Mouse (Mus musculus) lung, embryonic 16.5 days (tissue): ENCODE results near the gene Ky. TPM values are rescaled to one million over a fixed set of nuclear protein-coding genes. Genes with fewer than 3 reads are reported as not detected.
A peak's percentile ranks its signal among the peaks of the same experiment; 100 is the strongest.

Experiments
- ATAC-seq: fragments of 200-750 bp; cut with Nextera tagmentation; 2 replicates; pipeline ENCODE4 v1.8.0; 2017; ENCODE audit warnings: low read depth, mild to moderate bottlenecking, moderate library complexity
- H3K27ac ChIP-seq: fragments of 300-500 bp; sonication (generic); 2 replicates; pipeline ENCODE4 v1.5.1; 2014; ENCODE audit warnings: mild to moderate bottlenecking, control low read depth, low read length
- H3K27me3 ChIP-seq: fragments of 300-500 bp; sonication (generic); 2 replicates; pipeline ENCODE4 v1.6.1; 2014; ENCODE audit warnings: low read depth, low read length, mixed read lengths; ENCODE audit not compliant: control insufficient read depth, insufficient read depth
- H3K36me3 ChIP-seq: fragments of 300-500 bp; sonication (generic); 2 replicates; pipeline ENCODE4 v1.6.1; 2014; ENCODE audit warnings: low read length; ENCODE audit not compliant: control insufficient read depth, insufficient read depth
- H3K4me1 ChIP-seq: fragments of 300-500 bp; sonication (generic); replicated peaks from 2 replicates; pipeline ENCODE4 v1.6.1; 2014; ENCODE audit warnings: low read length, mixed read lengths; ENCODE audit not compliant: control insufficient read depth, insufficient read depth
- H3K4me2 ChIP-seq: fragments of 300-500 bp; sonication (generic); 2 replicates; pipeline ENCODE4 v1.6.1; 2014; ENCODE audit warnings: low read depth, low read length, control low read depth
- H3K4me3 ChIP-seq: fragments of 300-500 bp; sonication (generic); 2 replicates; pipeline ENCODE4 v1.5.1; 2014; ENCODE audit warnings: mild to moderate bottlenecking, low read length, control low read depth
- H3K9ac ChIP-seq: fragments of 300-500 bp; sonication (generic); 2 replicates; pipeline ENCODE4 v1.6.1; 2014; ENCODE audit warnings: low read length, control low read depth
- H3K9me3 ChIP-seq: fragments of 300-500 bp; sonication (generic); 2 replicates; pipeline ENCODE4 v1.6.1; 2016; ENCODE audit warnings: low read length; ENCODE audit not compliant: control insufficient read depth
- WGBS: fragments of 180-500 bp; shearing (Covaris S2); extraction: QIAGEN DNeasy Blood & Tissue Kit; methylation state at CpG from one replicate; pipeline ENCODE4 v1.1.7; 2014; 5-methylcytosine and 5-hydroxymethylcytosine counted together
- polyA plus RNA-seq: library from polyadenylated mRNA; unstranded; fragments of >200 nt; fragmentation: Nextera tagmentation; extraction: Ambion mirVana; gene quantifications from 2 replicates; pipeline ENCODE4 v1.2.1, GENCODE M21; 2015

Gene Ky
- polyA plus RNA-seq = 0.20 and 0.25 TPM in 2 replicates

DNA sequence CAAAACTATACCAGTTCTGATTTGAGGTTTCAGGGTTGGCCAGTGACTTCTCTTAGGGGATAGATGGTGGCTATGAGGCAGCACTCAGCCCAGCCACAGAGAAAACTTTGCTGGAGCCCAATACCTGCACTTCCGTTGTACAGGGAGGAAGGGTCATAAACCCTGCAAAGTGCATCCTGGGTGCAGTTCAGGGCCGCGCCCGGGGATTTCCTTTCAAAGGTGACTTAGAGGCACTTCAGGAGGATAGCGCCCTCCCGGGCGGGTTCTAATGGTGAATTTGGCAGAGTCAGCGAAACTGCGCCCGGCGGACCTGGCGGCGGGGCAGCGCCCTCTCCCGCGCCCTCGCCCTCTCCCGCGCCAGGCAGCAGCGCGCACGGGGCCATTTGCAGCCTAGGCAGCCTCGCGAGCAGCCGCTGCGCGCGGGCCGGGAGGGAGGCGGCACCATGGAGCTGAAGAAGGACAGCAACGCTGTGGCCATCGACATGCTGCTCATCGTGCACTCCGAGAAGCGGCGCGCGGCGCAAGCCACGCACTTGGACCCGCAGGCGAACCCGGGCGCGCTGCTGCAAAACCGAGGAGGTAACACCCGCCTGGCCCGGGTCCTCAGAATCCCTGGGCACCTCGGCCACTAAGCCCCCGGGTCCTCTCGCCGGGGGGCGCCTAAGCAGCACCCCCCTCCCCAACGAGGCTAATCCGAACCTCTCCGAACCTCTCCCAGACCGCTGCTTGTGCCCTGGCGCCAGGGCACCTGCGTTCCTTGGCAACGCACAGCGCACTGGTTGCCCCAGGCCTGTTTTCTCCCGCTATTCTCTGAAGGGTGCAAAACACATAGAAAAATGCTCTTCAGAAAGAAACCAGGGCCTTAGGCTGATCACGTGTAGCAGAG lies at the start of gene Ky:
Gene Ky, plus strand, starts transcription at position 51 of the 886 bp plus-strand sequence.
- peak within 1 kb of the TSS; percentile 72 for H3K4me2 ChIP-seq
- no peaks in the 10 kb centered on the region for H3K36me3 ChIP-seq
- no peak for ATAC-seq
- peaks cover 27% of the 10 kb centered on the region for H3K27me3 ChIP-seq
- H3K27ac ChIP-seq = no peak within 1 kb of the TSS
- peaks cover 6% of the 10 kb centered on the region; the same call in 1 of the 2 replicates for H3K4me1 ChIP-seq
- 1% methylated on average over 63 of the region's 63 CpGs for WGBS
- H3K9me3 ChIP-seq = no peaks in the 10 kb centered on the region
- H3K4me3 ChIP-seq = peak within 1 kb of the TSS; percentile 44
- H3K9ac ChIP-seq = peak within 1 kb of the TSS; percentile 31; the same call in 1 of the 2 replicates

- Histone ChIP-seq H3K4me1 (no peaks in the 10 kb centered on the region), H3K9ac (no peak overlapping the region), H3K36me3 (no peaks in the 10 kb centered on the region), H3K4me3 (no peak overlapping the region), H3K27me3 (no peaks in the 10 kb centered on the region), H3K27ac (no peak overlapping the region), H3K9me3 (no peaks in the 10 kb centered on the region), H3K4me2 (no peak overlapping the region)
- ATAC-seq = no peak
- WGBS = 90% methylated on average over 10 of the region's 10 CpGs
Measured at GRCm38 (mm10) chr9:102462251-102462650, 43.3 kb upstream of the Ky start.

DNA sequence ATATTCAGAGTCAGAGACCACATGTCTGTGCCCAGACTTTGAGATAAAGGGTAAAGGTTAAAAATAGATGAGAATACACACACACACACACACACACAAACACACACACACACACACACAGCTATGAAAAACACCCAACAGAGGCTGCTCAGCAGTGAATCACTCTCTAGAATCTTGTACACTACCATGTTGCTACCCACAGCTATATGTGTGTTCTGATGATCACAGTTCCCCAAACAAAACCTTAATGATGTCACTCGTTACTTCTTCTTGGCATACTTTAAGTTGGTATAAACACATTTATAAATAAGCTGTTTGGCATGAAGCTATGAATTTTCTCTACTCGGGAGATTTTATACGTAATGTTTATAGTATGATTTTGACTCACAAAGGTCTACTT lies 40.5 kb upstream of the Ky start:
- no peak for ATAC-seq
- H3K27me3 ChIP-seq = no peaks in the 10 kb centered on the region
- no peak overlapping the region for H3K4me2 ChIP-seq
- H3K9me3 ChIP-seq = no peaks in the 10 kb centered on the region
- no peak overlapping the region for H3K4me3 ChIP-seq
- no peak overlapping the region for H3K27ac ChIP-seq
- H3K36me3 ChIP-seq = no peaks in the 10 kb centered on the region
- WGBS = 63% methylated on average over 3 of the region's 3 CpGs
- no peak overlapping the region for H3K9ac ChIP-seq
- no peaks in the 10 kb centered on the region for H3K4me1 ChIP-seq

- Histone ChIP-seq H3K4me2 (no peak overlapping the region), H3K9me3 (no peaks in the 10 kb centered on the region), H3K27ac (no peak overlapping the region), H3K36me3 (no peaks in the 10 kb centered on the region), H3K4me1 (no peaks in the 10 kb centered on the region), H3K9ac (no peak overlapping the region), H3K27me3 (no peaks in the 10 kb centered on the region), H3K4me3 (no peak overlapping the region)
- 48% methylated on average over 5 of the region's 5 CpGs for WGBS
- ATAC-seq = no peak
Measured at GRCm38 (mm10) chr9:102465726-102466125, 39.8 kb upstream of the Ky start.

- H3K4me3 ChIP-seq = no peak overlapping the region
- no peaks in the 10 kb centered on the region for H3K9me3 ChIP-seq
- H3K27ac ChIP-seq = no peak overlapping the region
- H3K9ac ChIP-seq = no peak overlapping the region
- no peak for ATAC-seq
- 80% methylated on average over 2 of the region's 2 CpGs for WGBS
- H3K36me3 ChIP-seq = no peaks in the 10 kb centered on the region
- H3K4me1 ChIP-seq = no peaks in the 10 kb centered on the region
- H3K27me3 ChIP-seq = no peaks in the 10 kb centered on the region
- no peak overlapping the region for H3K4me2 ChIP-seq
Measured at GRCm38 (mm10) chr9:102470076-102470819, 35.3 kb upstream of the Ky start.

- no peak overlapping the region for H3K4me2 ChIP-seq
- 81% methylated on average over 6 of the region's 6 CpGs for WGBS
- no peak overlapping the region for H3K27ac ChIP-seq
- H3K4me3 ChIP-seq = no peak overlapping the region
- H3K36me3 ChIP-seq = no peaks in the 10 kb centered on the region
- no peak for ATAC-seq
- no peaks in the 10 kb centered on the region for H3K4me1 ChIP-seq
- no peaks in the 10 kb centered on the region for H3K27me3 ChIP-seq
- no peaks in the 10 kb centered on the region for H3K9me3 ChIP-seq
- no peak overlapping the region for H3K9ac ChIP-seq
Measured at GRCm38 (mm10) chr9:102477767-102478450, 27.6 kb upstream of the Ky start.

GRCm38 (mm10) chr9:102478451-102478835 lies 27.1 kb upstream of the Ky start:
- Histone ChIP-seq H3K27me3 (no peaks in the 10 kb centered on the region), H3K9me3 (no peaks in the 10 kb centered on the region), H3K4me3 (no peak overlapping the region), H3K4me1 (no peaks in the 10 kb centered on the region), H3K36me3 (no peaks in the 10 kb centered on the region), H3K4me2 (no peak overlapping the region), H3K27ac (no peak overlapping the region), H3K9ac (no peak overlapping the region)
- WGBS = 74% methylated on average over 3 of the region's 3 CpGs
- no peak for ATAC-seq

- H3K27me3 ChIP-seq = no peaks in the 10 kb centered on the region
- H3K27ac ChIP-seq = no peak overlapping the region
- no peak overlapping the region for H3K4me3 ChIP-seq
- no peaks in the 10 kb centered on the region for H3K4me1 ChIP-seq
- 0 out of 2 replicates have a peak, but pooled peaks have one; percentile 12 for ATAC-seq
- no peaks in the 10 kb centered on the region for H3K36me3 ChIP-seq
- no peak overlapping the region for H3K4me2 ChIP-seq
- no peaks in the 10 kb centered on the region for H3K9me3 ChIP-seq
- WGBS = 49% methylated on average over 9 of the region's 9 CpGs
- no peak overlapping the region for H3K9ac ChIP-seq
Measured at GRCm38 (mm10) chr9:102479022-102479421, 26.5 kb upstream of the Ky start.
